Mouse (Mus musculus): Measurements from ENCODE around the gene Slc23a4.

DNA sequence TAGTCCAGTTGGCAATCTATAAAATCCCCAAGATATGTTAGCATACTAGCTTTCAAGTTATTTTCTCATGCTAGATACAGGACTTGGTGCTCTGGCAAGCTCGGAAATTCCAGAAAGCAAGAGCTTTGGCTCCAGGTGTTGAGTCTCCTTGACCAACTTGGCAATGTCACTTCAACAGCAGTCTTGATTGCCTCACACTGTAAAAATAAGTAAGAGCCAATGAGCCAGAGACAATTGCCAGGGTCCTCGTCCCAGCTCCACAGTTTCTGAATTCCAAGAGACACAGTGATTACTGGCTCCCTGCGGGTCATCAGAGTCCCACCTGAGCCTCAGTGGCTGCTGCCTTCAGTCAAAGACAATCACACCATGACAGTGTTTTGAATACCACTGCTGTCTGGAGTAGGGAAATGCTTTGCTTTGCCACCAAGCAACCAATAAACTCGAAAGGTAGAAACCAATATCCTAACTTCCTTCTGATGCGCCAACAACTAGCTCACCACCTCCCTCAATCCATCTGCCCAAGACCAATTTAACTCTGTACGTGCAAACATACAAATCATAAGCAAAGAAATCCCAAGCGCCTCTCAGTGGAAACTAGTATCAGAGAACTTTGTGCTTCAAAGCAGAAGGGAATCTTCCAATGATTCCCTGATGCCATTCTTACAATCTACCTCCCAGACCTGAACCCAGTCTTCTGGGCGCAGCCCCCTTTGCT is 78.4 kb downstream of the Slc23a4 start:
- no peak for TF ChIP-seq POLR2A (IDR thresholded peaks at IDR 0.05; ENCODE audit: low read depth, low read length)
- TF ChIP-seq CTCF (IDR thresholded peaks at IDR 0.05; ENCODE audit: extremely low read depth, insufficient read length, insufficient replicate concordance, low read depth, low read length), result no peak

Measured in small intestine, adult 2 months (tissue).